Mouse (Mus musculus) induced T-regulatory cell, adult 2 months (primary cell): ENCODE measurements around the gene Invs.
"Not testable (repeated sequence)": the region's sequence is repeated elsewhere in the genome, so short reads cannot be mapped to it uniquely, and the experiment has no call there.

Source experiments
- DNase-seq: peaks from one replicate; pipeline ENCODE4 v3.0.0-alpha.2; 2012; ENCODE audit warnings: low read depth

Invs gene

DNA sequence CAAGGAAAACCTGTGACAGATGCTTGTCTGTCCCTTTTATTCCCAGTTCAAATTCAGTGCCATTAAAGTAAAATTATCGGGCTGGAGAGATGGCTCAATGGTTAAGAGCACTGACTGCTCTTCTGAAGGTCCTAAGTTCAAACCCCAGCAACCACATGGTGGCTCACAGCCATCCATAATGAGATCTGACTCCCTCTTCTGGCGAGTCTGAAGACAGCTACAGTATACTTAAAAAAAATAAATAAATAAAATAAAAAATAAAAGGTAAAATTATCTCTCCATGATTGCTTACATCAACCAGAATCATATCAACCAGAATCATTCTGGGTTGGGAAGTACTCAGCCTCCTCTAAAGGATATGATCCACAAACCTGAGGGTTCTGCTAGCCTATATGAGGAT is 48.5 kb downstream of the Invs start:
- peak; percentile 4 for DNase-seq

DNA sequence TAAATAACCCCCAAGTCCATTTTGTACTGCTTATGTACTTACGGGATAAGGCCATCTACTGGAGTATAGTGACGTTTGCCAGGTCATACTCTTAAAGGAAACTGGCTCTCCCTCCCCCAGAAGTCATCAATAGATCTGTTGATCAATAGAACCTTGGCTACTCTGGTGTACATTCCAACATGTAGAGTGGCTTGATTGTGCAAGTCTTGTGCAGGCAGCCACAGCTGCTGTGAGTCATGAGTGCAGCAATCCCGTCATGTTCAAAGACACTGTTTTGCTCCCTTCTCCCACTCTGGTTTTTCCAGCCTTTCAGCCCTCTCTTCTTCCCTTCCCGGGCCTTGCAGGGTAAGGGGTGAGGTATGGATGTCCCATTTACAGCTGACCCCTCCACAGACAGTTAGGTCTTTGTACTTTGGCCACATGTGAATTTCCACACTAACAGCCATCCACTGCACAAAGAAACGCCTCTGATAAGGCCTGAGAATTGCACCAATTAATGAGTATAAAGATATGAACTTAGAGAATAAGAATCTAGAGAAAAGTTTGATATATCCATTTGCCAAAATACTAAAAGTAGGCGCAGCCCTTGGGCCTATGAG is 53.0 kb downstream of the Invs start:
- no peak for DNase-seq

DNA sequence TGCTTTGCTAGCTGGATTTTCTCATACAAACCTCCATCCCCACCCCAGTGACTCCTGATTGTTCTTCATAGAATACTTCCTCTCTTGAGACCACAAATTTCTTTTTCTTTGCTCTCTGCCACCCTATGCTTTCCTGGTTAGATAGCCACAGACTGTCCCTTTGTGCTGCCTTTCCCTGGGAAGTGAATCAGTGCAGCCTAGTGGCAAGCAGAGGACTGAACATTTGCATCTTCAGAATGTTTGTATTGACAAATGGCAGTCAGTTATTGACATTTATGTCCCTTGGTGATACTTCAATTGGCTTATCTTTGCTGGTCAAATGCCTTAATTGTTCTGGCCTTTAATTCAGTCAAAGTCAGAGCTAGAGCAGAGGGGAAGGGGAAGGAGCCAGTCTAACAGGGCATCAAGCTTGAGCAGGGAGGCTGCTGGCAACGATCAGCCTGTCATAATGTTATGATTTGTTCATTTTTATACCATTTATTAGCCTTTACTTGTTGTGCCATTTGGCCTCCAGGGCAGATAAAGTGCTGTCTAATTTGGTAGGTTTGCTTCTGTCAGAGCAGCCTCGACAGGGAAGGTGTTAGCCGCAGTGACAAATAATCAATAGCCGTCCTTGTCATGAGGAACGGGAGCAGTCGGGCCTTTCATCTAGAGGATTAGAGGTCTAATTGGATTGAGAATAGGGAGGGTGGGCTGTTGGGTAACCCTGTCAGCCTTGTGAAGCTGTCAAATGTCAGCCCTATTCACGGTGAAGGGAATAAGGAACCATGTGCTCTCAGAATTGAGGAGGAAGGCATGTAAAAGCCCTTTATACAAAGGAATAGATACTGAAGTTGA is 55.6 kb downstream of the Invs start:
- no peak for DNase-seq

DNA sequence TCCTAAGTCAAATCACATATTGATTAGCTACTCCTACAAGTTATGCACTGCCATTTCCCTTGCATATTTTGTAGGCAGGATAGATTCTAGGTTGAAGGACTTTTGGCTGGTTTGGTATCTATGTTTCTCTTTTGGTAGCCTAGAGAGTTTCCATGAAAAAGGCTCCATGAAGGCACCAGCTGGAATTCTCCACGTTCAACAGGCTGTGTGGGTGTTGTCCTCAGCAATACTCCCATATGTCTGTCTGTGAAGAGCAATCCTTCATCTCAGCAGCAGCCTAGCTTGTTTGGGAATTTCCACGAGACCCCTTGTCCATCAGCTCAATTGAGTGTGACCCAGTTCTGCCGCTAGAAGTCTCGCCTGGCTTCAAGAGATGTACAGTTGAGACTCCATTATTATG is 63.1 kb downstream of the Invs start:
- DNase-seq: no peak

DNA sequence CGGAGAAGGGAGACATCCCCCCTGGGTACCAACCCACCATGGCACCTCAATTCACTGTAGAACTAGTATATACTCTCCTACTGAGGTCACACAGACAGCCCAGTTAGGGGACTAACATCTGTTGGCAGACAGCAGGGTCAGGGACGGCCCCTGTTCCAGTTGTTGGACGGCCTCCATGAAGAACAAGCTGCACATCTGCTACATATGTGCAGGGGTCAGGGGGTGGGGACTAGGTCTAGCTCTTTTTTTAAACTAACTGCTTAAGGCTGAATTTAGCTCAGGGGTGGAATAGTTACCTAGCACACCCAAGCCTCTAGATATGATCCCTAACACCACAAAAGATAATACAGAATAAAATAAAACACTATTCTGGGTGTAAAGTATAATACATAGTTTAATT is 82.8 kb downstream of the Invs start:
- DNase-seq: no peak

DNA sequence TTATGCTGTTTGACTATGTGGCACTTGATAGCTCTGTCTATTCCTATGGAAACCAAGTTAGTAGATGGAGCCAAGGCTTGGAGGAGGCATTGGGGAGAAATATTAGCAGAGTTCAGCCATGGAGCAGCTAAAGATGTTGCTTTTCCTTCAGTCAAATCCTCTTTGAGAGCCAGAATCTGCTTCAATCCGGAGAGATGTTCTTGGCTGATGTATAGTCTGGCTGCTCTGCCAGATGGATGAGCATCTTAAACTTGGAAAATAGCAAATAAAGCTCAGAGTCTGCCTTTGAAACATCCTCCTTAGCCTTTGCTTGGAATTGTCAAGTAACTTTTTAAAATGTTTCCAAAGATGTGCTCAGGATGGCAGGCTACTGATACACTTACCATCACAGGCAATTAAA is 91.5 kb downstream of the Invs start:
- DNase-seq: no peak

DNA sequence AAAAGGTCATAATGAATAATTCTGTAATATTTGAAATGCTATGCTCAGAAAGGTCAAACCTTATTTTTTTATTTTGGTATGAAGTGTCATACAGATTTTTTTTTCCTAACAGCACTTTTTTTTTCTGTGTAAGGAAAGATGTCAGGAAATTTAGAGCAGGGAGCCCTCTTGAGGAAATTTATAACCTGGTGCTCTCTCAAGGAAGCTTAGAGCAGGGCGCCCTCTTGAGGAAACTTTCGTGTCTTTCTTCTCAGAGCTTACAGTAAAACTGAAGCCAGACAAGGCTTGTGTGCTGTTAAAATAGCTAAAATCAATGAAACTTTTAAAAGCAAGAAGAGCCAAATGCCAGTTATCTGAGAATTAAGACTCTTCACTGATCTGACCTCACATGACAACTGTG is 101.4 kb downstream of the Invs start:
- peak; percentile 68 for DNase-seq

DNA sequence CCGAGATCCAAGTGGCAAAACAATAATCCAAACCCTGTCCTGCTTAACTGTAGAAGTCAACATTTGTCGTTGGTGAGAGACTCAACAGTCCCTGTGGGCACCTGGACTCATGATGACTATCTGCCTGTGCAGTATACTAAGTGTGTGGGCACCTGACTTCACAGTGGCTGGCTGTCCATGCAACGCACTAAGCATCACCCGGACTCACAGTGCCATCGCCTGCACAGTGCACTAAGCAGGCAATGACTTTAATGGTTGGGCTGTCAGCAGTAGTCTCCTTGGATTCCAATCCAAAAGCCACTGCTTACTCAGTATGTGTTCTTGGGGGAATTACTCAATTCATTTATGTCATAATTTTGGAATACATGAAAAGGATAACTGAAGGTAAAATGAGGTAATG is 102.9 kb downstream of the Invs start:
- no peak for DNase-seq

DNA sequence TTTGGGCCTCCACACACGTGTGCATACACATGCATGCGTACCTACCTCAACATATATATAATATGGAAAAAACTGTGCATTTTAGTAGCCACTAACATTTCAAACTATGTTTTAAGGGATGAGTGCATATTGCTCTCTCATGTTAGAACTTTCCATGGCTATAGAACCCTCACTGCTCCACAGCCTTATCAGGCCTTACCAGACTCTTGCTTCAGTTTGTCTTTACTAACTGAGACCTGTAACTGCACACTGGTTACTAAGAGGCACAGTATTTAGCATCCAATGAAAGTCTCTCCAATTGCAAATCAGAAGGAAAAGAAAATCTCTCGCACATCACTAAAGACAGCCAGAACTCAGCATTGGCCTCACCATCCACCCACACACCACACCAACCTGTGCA is 117.4 kb downstream of the Invs start:
- no peak for DNase-seq

DNA sequence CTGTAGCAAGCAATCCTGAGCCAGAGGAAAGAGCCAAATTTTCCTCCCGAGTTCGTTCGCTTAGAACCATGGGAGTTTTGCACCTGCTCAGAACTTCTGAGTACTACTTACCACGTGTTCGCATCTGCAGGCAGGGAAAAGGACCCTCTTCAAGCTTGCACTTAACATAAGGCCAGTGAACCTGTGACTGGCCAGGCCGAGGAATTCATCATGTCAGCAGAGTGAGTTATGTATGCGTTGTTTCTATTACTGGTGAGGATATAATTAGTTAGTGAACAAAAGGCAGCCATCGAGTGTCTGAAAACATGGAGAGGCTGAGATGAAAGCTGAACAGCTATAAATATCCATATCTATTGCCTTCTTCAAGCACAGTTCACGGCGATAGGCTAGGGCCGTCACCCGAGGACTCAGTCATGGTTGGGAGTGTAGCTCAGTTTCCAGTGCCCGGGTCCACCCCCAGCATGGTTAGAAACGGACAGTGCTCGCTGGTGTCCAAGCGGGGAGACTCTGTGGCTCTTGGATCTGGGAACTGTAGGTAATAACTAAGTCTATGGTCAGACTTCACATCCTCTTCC is 123.6 kb downstream of the Invs start:
- DNase-seq: no peak

DNA sequence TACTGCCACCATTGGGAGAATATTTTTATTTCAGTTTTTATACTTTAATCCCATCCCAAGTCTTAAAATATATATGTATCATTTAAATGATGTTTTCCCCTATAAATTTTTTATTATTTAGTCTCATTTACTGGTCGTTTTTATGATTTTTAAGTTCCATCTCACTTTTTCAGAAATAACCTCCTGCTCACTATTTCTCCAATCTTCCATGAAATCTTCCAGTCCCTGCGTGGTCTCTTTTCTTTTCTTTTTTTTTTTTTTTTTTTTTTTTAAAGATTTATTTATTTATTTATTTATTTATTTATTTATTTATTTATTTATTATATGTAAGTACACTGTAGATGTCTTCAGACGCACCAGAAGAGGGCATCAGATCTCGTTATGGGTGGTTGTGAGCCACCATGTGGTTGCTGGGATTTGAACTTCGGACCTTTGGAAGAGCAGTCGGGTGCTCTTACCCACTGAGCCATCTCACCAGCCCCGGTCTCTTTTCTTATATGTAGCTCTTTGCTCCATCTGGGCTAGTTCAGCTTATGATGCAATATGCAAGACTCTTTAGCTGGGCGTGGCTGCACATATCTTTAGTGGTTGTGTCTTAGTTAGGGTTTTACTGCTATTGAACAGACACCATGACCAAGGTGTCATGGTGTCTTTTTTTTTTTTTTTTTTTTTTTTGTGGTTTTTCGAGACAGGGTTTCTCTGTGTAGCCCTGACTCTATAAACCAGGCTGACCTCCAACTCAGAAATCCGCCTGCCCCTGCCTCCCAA is 126.3 kb downstream of the Invs start:
- DNase-seq: not testable (repeated sequence)

DNA sequence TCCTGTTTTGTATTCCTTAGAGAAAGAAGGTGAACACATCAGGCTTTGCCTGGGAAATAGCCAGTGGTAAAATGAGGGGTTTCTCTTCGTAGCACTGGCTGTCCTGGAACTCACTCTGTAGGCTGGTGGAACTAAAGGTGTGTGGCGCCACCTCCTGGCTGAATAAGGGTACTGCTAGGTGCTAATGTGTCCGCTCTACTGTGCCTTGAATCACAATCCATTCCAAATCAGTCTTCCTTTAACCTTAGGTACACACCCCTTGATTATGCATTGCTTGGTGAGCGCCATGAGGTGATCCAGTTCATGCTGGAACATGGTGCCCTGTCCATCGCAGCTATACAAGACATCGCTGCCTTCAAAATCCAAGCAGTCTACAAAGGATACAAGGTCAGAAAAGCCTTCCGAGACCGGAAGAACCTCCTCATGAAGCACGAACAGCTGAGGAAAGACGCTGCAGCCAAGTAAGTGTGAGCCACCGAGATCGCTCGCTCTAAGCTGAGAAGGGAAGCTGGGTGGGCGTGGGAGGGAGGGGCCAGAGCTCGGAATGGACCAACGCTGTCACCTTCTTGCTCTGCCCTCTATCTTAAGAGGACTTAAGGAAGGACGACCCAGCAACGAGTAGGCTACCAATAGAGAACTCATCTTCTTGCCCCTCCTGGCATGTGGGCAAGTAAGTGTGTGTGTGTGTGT is 127.9 kb downstream of the Invs start:
- peak; percentile 74 for DNase-seq

DNA sequence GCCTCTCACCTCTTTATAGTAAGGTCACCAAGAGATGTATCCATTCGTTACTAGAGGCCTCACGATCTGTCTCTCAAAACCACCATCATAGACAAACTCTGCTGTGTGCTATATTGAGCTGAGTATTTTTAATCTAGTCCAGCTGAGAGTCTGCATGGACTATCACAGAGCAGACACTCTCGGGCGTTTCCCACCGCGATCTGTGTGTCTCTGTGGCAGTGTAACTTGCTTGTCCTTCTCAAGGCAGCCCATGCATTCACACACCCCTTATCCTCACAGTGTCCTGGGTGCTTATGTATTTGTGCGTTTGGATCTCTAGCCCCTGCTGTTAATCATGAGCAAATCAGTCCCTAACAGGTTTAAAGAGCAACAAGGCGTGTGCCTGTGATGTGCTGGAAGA is 133.9 kb downstream of the Invs start:
- no peak for DNase-seq

DNA sequence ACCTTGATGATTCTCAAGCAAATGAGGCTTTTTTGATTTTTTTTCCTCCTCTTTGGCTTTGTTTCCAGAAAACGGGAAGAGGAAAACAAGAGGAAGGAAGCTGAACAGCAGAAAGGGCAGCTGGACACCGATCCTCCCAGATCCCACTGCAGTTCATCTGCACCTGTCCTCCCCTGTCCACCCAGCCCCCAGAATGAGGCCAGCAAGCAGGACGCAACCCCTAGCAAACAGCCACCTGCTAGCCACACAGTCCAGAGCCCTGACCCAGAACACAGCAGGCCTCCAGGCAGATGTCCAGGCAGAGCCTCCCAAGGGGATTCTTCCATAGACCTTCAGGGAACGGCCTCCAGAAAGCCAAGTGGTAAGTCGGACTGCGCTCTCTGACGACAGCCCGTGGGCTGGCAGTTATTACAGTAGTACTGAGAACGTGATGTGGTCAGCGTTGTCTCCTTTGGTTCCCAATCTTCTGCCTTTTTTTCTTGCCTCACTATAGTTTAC is 136.3 kb downstream of the Invs start:
- no peak for DNase-seq

DNA sequence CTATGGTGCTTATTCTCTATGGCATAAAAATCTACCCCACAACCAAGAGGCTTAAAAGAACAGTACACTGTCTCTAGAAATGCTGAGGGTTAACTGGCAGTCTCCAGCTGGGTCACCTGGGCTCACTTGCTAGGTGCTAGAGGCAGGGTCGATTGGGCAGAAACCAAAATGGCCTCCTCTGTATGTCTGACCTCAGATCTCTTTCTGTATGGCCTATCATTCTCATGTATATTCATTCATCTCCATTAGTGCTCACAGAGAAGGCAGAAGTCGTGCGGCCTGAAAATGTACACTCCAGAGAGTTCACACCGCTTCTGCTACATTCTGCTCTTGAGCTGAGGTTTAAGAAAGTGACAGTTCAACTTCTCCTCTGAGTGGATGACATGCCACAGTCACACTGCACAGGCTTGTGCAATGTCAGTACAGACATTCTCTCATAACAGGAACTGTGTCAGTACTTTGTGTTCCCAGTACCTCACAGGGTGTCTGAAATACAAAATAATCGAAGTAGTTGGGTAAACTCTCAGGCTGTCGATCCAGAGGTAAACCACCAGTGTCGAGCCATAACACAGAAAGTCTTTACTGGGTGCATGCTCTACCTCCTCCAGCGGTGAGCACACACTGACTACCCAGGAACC is 139.4 kb downstream of the Invs start:
- DNase-seq: no peak

DNA sequence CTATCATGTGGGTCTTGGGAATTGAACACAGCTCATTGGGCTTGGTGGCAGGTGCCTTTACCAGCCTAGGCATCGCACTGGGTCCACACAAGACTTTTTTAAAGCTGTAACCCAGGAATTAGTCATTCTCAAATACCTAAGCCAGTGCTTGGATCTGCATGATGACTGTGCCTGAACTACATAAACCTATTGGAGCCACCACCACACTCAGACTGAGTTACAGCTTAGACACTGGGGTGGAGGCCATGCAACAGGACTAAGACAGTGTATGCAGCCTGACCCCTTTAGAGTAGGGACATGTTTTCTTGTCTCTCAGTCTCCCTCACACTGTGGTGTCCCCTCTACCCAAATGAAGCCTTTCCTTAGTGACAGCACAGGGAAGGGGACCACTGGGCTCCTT is 143.1 kb downstream of the Invs start:
- no peak for DNase-seq

DNA sequence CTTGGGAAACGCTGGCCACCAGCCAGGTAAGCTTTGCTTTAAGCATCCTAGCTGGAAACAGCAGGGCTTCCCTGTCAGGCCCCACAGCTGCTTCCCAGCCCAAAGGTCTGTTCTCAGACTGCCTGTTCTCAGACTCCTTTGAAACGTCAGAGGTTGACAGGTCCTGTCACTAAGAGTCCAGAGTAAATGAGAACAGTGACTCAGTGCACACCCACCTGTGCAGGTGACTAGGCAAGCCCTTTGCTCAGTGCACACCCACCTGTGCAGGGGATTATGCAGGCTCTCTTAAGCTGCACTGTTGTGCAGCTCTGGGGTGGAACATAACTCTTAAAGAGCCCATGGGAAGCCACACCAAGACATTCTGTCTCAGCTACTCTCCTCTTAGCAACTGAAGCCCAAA is 144.2 kb downstream of the Invs start:
- DNase-seq: no peak

DNA sequence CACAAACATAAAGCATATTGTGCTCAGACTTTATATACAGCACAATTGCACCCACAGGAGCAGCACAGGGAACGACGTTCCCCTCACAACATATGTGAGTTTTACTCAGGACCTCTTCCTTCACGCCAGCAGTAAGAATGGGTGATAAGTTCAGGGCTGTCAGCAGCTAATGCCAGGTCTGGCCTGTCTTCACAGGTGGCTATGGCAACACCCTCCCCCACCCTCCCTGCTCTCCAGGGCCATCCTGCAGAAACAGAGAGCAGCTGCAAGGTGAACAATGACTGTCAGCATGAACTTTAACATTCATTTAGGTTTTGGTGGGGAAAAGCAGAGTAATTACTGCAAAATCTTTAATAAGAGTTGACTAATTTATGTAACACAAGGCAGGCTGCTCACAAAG is 147.9 kb downstream of the Invs start:
- DNase-seq: no peak

DNA sequence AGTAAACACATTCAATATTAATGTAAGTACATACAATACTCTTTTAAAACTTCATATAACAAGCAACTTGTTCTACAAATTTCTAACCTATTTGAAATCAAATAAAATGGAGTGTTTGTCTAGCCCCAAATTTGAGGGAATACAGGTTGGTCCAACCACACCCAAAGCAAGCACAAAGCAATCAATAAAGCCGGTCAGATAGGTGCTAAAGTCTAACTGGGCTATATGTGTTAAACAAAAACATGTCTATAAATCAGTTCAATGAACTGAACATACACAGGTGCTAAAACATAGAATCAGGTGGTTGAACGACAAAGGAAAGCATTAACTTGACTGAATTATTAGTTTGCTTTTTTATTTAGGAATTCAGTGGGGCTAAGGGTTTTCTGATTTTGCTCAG is 148.5 kb downstream of the Invs start:
- DNase-seq: no peak

DNA sequence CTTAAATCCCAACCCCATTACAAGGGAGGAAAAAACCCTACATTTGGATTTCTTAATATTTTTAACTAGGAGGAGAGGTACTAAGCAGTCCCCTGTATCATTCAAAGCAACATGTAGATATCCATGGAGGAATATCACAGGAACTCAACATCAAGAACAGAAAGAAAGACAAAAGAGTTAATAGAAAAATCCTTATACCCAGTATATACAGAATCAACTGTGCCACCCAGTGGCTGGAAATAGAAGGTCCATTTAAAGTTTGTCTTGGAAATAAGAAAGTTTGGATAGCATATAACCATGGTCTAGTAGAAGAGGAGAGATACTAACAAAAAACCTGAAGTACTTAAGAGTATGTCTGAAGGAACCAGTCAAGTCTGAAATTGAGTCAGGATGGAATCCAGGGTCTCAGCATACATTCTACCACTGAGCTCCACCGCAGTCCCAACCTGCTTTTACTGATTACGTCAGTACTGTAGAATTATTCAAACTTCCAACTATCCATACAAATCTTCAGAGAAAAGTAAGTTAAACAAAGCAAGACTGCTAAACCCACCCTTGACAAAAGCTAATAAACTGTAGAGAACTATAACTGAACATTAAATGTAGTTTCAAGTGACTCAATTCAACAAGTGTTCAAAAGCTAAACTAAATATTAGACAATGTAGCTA is 174.7 kb downstream of the Invs start:
- DNase-seq: no peak

DNA sequence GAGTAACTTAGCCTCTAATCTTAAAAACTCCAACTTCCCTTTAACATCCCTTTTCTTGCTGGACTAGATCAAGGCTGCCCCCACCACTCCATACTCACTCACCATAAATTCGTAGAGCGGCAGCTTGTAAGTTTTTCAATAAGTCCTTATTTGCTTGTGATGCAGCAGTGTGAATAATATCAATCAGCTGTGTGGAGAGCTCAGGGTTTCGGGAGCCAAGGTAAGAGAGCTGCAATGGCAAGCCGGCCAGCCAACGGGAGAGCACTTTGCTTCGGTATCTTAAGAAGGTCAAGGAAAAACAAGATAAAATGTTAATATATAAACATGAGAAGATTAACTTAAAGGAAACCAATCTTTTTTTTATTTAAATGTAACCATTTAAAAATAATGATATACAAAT is 178.9 kb downstream of the Invs start:
- DNase-seq: no peak
